Mouse (Mus musculus): ENCODE data around the gene Rcl1.

DNA sequence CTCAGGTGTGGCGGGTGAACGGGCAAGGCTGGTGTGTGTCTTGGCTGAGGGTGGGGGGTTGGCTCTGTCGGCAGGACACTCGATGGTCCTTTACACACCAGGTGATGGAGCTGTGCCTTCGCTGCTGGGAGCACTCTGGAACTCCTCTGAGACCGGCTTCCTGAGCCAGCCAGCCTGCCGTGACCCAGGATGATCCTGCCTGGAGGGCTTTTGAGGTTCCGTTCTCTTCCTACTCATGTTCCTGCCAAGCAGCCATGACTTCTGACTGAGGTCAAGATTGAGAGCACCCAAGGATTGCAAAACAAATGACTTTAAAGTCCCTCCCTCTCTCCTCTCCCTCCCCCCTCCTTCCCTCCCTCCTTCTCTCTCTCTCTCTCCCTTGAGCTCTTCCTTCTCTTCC lies 11.5 kb downstream of the Rcl1 start:
- TF ChIP-seq CTCF (IDR thresholded peaks at IDR 0.05; ENCODE audit: extremely low read depth, insufficient read depth, insufficient read length, insufficient replicate concordance) (no peak), POLR2A (IDR thresholded peaks at IDR 0.05; ENCODE audit: low read depth, low read length) (no peak)
